Mouse (Mus musculus) thymus, adult 2 months (tissue): Measurements from ENCODE around the gene Polr1d.

Experiments
- CTCF ChIP-seq: fragments of 200-500 bp; IDR thresholded peaks from 2 replicates; pipeline ENCODE4 v1.5.1; 2012; ENCODE audit warnings: mild to moderate bottlenecking, control low read depth, low read length, moderate library complexity, borderline replicate concordance; ENCODE audit not compliant: control insufficient read depth, poor library complexity, insufficient read depth; ENCODE audit errors: extremely low read depth
- POLR2A ChIP-seq: fragments of 200-500 bp; IDR thresholded peaks from 2 replicates; pipeline ENCODE4 v1.6.1; 2012; ENCODE audit warnings: mild to moderate bottlenecking, low read length, control low read depth, moderate library complexity; ENCODE audit not compliant: control insufficient read depth, poor library complexity, insufficient read depth; ENCODE audit errors: extremely low read depth

DNA sequence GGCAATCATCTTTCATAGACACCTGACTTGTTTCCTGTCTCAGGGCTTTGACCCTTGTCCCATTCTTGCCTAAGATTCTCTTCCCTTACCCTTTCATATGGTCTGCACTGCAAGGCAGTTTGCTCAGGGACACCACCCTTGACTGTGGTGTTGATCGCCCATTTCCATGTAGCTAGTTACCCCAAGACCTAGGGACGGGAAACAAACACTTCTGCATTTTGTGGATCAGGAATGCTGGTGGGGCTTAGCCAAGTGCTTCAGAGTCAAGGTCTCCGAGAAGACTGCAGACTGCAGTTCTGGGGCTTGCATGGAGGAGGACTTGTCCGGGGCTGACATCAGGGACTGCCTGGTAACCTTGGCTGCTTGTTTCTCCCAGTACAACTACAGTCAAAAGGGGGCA is 10.0 kb downstream of the Polr1d start:
- TF ChIP-seq CTCF: no peak
- no peak for TF ChIP-seq POLR2A
